Comparison of ENCODE assay signal across 22 mouse cellular contexts in genomic region chr9:87894596-87894995, GRCm38 (mm10).
"Had no signal": no experiment of that assay in that cellular context is flagged by ENCODE, and none has a peak within 500 bp of the region (broad histone marks: within the 10 kb centered on the region; RNA-seq: fewer than 3 reads in every experiment).

No protein-coding gene starts in this region.

- H3K9ac ChIP-seq: limb, embryonic 13.5 days; liver, embryonic 12.5 days; liver, embryonic 15.5 days; lung, embryonic 15.5 days; midbrain, embryonic 12.5 days; neural tube, embryonic 13.5 days had no signal

- H3K36me3 ChIP-seq: limb, embryonic 10.5 days; limb, embryonic 13.5 days; liver, embryonic 12.5 days; liver, embryonic 15.5 days; lung, embryonic 15.5 days; midbrain, embryonic 12.5 days; neural tube, embryonic 13.5 days had no signal

- H3K9me3 ChIP-seq: limb, embryonic 10.5 days; limb, embryonic 13.5 days; liver, embryonic 15.5 days; lung, embryonic 15.5 days; midbrain, embryonic 12.5 days; neural tube, embryonic 13.5 days had no signal

- ATAC-seq: liver, embryonic 12.5 days had no signal

- H3K4me3 ChIP-seq: limb, embryonic 10.5 days; limb, embryonic 13.5 days; liver, embryonic 12.5 days; liver, embryonic 15.5 days; lung, embryonic 15.5 days; megakaryocyte, embryonic 14.5 days; midbrain, embryonic 12.5 days; myocyte; neural tube, embryonic 13.5 days had no signal

- DNase-seq: kidney, adult 2 months; kidney, postnatal 14 days; kidney, postnatal 4 days; liver; lung, adult 18-20 months; lung, postnatal 10 days; lung, postnatal 36 days; retina, postnatal 1 day; right cerebral cortex, postnatal 25 days; thymus, adult 2 months; thymus, postnatal 14 days; thymus, postnatal 4 days had no signal

- H3K27me3 ChIP-seq: limb, embryonic 13.5 days; liver, embryonic 12.5 days; liver, embryonic 15.5 days; lung, embryonic 15.5 days; megakaryocyte, embryonic 14.5 days; midbrain, embryonic 12.5 days; neural tube, embryonic 13.5 days had no signal

- H3K4me2 ChIP-seq: limb, embryonic 13.5 days; liver, embryonic 12.5 days; liver, embryonic 15.5 days; lung, embryonic 15.5 days; midbrain, embryonic 12.5 days; neural tube, embryonic 13.5 days had no signal

- H3K4me1 ChIP-seq: liver, embryonic 12.5 days; liver, embryonic 15.5 days; lung, embryonic 15.5 days; megakaryocyte, embryonic 14.5 days; neural tube, embryonic 13.5 days had no signal

- H3K27ac ChIP-seq: limb, embryonic 10.5 days; limb, embryonic 13.5 days; liver, embryonic 12.5 days; liver, embryonic 15.5 days; lung, embryonic 15.5 days; midbrain, embryonic 12.5 days; neural tube, embryonic 13.5 days; stomach, postnatal 0 days had no signal
